Mouse (Mus musculus): ENCODE measurements around the gene Naaladl2. TPM values are rescaled to one million over a fixed set of nuclear protein-coding genes. Genes with fewer than 3 reads are reported as not detected.
"Not testable (repeated sequence)": the region's sequence is repeated elsewhere in the genome, so short reads cannot be mapped to it uniquely, and the experiment has no call there.

Naaladl2 gene
- total RNA-seq, 2 experiments from 2014 or later: not detected

DNA sequence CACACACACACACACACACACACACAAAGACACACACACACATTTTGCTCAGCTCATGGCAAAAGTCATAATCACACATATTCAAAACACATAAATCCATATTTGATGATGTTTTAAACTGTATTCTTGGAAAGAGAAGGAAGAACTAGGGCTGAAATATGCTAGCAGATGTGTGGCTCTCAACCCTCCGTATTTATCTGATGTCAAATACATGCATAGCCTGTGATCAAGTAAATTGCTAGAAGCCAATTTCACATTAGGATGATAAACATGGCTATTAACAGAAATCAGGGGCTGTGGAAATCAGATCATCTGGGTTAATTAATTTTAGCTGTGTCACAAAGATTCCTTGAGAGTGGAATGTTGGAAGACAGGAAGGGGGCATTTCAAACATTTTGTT is 752.8 kb downstream of the Naaladl2 start:
- ATAC-seq (replicated peaks; ENCODE audit: poor library complexity, severe bottlenecking): no peak

DNA sequence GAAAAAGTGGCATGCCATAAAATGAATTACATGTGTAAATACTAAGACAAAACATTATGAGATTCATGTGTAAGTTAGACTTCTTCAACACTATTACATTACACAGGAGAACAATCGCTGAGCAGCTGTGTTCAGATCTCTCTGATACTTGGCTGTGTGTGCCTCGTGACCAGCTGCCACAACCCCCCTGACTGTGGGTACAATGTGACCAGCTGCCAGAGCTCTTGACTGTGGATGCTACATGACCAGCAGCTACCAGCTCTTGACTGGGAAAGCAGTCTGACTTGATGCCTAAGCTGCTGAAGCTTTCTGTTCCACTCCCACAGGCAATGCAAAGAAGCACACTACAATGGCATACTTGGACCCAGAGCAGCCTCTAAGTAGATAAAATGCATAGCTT is 789.1 kb downstream of the Naaladl2 start:
- no peak for ATAC-seq (replicated peaks; ENCODE audit: poor library complexity, severe bottlenecking)

GRCm38 (mm10) chr3:24321489-24322405 is 822.3 kb downstream of the Naaladl2 start:
- ATAC-seq (replicated peaks; ENCODE audit: poor library complexity, severe bottlenecking): no peak

- ATAC-seq (replicated peaks; ENCODE audit: poor library complexity, severe bottlenecking): no peak
Observed at GRCm38 (mm10) chr3:24314658-24315297, 829.3 kb downstream of the Naaladl2 start.

- no peak for ATAC-seq (replicated peaks; ENCODE audit: poor library complexity, severe bottlenecking)
Observed at GRCm38 (mm10) chr3:24225418-24225817, 918.6 kb downstream of the Naaladl2 start.

- no peak for ATAC-seq (replicated peaks; ENCODE audit: poor library complexity, severe bottlenecking)
Observed at GRCm38 (mm10) chr3:24217476-24217875, 926.6 kb downstream of the Naaladl2 start.

- ATAC-seq (replicated peaks; ENCODE audit: poor library complexity, severe bottlenecking): no peak
Observed at GRCm38 (mm10) chr3:24166531-24166930, 977.5 kb downstream of the Naaladl2 start.

GRCm38 (mm10) chr3:24163992-24164391 is 980.1 kb downstream of the Naaladl2 start:
- ATAC-seq (replicated peaks; ENCODE audit: poor library complexity, severe bottlenecking): no peak

DNA sequence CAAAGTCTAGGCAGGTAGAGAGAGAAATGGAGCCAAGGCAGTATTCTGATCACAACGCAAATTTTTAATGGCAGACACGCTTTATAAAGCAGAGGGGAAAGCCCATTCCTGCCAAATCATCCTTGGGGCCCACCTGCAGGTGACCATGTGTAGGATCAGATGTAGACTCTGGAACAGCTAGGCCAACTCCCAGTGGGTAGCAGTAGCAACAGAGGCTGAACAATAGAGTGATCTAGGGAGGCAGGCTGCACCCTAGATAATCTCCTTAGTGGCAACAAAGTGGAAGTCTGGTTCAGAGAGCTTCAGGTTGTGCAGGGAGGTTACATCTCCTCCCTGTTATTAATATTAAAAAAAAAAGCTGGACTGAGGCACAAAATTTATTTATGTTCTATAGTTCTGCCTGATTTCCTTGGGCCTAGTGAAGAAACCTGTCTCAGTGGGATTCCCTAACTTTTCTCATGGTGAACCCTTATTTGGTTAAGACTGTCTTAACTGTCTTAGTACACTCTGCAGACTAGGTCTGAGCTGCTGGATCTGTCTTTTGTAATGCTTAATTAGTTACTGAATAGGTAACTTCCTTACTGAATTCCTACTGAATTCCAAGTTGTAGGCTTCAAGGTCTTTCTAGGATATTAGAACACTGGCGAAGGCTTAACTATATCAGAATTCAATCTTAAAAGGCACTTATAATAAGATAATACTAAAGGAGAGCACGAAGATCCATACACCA is 992.8 kb downstream of the Naaladl2 start:
- ATAC-seq (replicated peaks; ENCODE audit: poor library complexity, severe bottlenecking): not testable (repeated sequence)

DNA sequence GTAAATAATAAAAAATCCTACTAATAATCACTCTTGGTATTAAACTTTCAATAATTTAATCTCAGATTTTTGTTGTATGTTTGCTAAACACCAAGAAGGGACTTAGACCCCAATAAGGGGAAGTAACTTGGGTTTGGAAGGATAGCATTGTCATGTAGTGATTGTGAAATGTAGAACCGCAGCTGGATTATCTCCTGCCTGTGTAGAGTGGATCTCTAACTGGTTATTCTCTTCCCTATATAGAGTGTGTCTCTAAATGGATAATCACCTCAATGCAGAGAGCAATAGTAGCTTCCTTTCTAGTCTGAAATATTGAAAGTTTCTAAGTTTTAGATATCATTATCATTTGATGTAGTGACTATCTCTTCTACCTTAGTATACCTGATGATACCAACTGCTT is 1001.3 kb downstream of the Naaladl2 start:
- no peak for ATAC-seq (replicated peaks; ENCODE audit: poor library complexity, severe bottlenecking)

DNA sequence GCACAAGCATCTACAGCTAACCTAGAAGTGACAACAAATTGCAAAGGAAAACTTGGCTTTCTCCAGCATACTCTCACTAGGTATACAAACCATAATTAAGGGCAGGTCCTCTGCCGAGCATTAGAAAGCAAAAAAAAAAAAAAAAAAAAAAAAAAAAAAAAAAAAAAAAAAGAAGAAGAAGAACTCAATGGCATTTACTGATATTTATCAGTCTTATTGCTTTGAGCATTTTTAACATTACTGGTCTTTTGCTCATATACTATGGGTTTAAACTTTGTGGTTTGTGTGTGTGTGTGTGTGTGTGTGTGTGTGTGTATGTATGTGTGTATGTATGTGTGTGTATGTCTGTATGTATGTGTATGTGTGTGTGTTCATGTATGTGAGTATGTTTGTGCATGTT is 1006.1 kb downstream of the Naaladl2 start:
- ATAC-seq (replicated peaks; ENCODE audit: poor library complexity, severe bottlenecking): no peak

DNA sequence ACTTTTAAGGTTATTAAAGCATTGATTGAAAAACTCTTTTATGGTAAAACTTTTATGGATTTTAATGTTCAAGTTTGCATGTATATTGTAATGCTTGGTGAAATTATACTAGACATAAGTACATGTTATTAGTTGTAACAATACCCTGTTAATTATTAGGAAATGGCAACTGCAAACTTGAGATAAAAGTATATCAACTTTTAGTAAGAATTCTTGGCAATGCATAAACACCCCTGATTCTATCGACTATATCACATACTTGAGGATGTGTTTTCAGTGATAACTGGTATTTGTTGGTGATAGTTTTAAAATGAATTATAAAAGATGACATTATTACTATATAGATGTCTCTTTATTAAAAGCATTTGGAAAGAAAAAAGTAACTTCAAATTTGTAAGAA is 1017.9 kb downstream of the Naaladl2 start:
- ATAC-seq (replicated peaks; ENCODE audit: poor library complexity, severe bottlenecking): no peak

DNA sequence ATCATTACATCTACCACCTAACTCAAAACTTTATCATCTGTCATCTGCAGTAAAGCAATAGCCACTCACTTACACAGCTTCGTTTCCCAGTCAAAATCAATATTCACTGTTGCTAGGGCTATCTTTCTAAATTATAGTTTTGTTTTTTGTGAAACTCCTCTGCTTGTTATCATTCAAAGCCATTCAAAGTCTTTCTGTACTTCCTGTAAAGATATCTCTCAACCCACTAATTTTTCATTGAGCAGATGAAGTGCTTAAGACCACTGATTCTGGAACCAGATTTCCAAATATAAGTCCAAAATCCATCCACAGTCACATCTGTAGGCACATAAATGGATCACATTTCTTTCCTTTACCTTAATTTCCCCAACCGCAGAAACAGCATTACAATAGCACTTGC is 1020.0 kb downstream of the Naaladl2 start:
- no peak for ATAC-seq (replicated peaks; ENCODE audit: poor library complexity, severe bottlenecking)

- no peak for ATAC-seq (replicated peaks; ENCODE audit: poor library complexity, severe bottlenecking)
Observed at GRCm38 (mm10) chr3:24118136-24118535, 1025.9 kb downstream of the Naaladl2 start.

DNA sequence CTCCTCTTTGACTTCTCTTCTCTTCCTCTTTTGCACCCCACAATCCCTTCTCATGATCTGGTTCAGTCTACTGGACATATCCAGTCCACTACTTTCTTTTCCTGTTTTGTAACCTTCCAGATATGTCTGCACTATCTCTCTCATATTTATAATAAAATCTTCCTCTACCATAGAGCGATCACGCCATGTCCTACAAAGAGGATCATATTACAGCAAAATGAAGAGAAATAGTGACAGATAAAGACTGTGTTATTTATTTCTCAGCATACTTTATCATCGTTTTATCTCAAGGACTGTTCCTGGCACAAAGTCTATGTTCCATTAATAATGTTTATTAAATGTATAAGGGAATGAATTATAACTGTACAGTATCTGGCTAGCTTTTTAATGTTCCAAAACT is 1029.2 kb downstream of the Naaladl2 start:
- ATAC-seq (replicated peaks; ENCODE audit: poor library complexity, severe bottlenecking): no peak

DNA sequence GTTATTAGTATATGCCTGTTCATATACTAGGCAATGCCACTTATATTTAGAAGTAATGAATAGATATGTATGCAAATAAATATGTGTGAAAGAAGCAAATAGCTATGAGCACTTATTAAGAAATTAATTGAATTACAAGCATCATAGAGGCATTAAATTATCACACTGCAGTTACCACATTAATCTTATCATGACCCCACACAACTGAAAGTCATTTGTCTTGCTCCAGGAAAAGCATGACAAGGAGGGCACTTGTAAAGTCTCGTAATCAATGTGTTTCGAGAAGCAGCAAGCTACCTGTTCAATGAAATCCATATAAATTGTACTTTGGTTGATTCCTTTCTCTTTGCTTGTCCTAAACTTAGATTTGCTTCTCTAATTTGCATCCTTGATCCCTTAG is 1030.7 kb downstream of the Naaladl2 start:
- no peak for ATAC-seq (replicated peaks; ENCODE audit: poor library complexity, severe bottlenecking)

GRCm38 (mm10) chr3:24106391-24106790 is 1037.7 kb downstream of the Naaladl2 start:
- ATAC-seq (replicated peaks; ENCODE audit: poor library complexity, severe bottlenecking): no peak

GRCm38 (mm10) chr3:24079761-24080160 is 1064.3 kb downstream of the Naaladl2 start:
- ATAC-seq (replicated peaks; ENCODE audit: poor library complexity, severe bottlenecking): no peak

DNA sequence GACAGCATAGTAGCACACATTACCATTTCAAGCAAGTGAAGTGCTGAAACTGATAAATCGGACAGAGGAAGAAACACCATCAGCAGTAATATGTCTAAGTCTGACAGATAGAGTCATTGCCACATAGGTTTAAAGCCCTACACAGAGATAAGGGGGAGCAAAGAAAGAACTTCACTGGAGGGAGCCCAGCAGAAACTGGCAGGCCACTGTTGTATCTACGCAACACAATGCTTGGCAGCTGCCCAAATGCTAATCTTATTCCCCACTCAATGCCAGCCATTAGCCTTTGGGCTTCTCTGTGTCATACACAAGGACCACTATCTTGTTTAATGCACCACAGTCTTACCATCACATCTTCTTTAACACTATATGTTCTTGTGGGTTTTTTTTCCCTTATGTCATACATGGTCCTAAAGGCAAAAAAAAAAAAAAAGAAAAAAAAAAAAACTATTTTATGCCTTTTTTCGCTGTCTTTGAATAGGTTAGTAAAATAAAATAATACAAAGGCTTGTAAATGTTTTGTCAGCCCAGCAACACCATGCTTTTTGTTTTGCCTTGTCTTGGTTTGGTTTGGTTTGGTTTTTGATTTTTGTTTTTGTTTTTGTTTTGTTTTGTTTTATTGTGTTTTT is 1072.8 kb downstream of the Naaladl2 start:
- ATAC-seq (replicated peaks; ENCODE audit: poor library complexity, severe bottlenecking): no peak

DNA sequence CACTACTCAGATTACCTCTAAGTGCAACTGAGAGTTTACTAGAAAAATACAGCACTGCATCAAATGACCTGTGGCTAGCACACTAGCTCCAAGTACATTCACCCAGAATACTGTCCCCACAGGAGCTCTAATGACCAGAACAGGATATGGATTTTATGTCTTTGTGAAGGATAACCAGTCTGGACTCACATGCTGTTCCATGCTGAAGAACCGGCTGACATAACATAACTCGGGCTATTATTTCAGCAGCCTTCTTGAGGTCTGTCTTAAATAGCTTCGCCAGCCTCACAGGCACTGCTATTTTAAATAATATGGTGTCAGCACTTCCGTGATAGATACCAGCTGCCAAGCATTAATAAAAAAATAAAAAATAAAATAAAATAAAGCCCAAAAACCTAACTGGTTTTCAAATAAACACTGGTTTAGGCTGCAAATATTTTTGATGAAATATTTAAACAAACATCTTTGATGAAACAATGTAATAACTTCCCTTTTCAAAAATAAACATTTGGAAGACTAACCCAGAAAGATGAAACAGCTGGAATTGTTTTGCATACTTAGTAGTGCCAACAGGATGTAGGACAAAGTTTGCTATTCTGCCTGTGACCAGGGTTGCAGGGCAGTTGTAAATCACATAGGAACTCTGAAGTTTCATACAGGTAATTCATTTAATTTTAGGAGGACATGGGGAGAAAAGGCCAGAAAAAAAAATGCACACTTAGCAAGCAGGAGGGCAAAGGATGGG is 1073.5 kb downstream of the Naaladl2 start:
- ATAC-seq (replicated peaks; ENCODE audit: poor library complexity, severe bottlenecking): no peak

Measured in granulocyte monocyte progenitor cell, adult 5-6 weeks (primary cell).